Comparison of ENCODE assay signal across 8 mouse cellular contexts in genomic region chr19:6373539-6374400, GRCm38 (mm10). TPM values are rescaled to one million over a fixed set of nuclear protein-coding genes. Genes with fewer than 3 reads are reported as not detected.
DNase-seq lines count a peak whose midpoint lies in the region; ATAC-seq and TF ChIP-seq lines count a peak whose summit lies in the region.

No protein-coding gene starts in this region.

- H3K4me3 ChIP-seq in cerebellum, adult 2 months (replicated peaks; ENCODE audit: insufficient read depth, low read depth, low read length), result no peak overlapping the region
- H3K4me3 ChIP-seq in hindbrain, embryonic 14.5 days (replicated peaks; ENCODE audit: low read length), result no peak overlapping the region
- peak overlapping the region; percentile 50 for H3K4me3 ChIP-seq in megakaryocyte, embryonic 14.5 days (replicated peaks)

- 47% methylated on average over 12 of the region's 12 CpGs for WGBS in cerebellum, adult 2 months
- 68% methylated on average over 12 of the region's 12 CpGs for WGBS in hindbrain, embryonic 14.5 days

- TF ChIP-seq CTCF in cerebellum, adult 2 months (IDR thresholded peaks at IDR 0.05; ENCODE audit: borderline replicate concordance, insufficient read depth, low read depth, low read length), result peak; percentile 75

- ATAC-seq in hindbrain, embryonic 14.5 days (ENCODE audit: low FRiP score), result peak; percentile 25; the same call in 1 of the 2 replicates

- DNase-seq in NIH3T3 (ENCODE audit: low read depth), result peak; percentile 82
- DNase-seq in cerebellum, adult 2 months, result peak; percentile 74 to 82
- peak; percentile 72 to 73 for DNase-seq in frontal cortex, postnatal 25 days (ENCODE audit: low spot score in 2 of 2)
- peak; percentile 77 for DNase-seq in hindbrain, embryonic 14.5 days (ENCODE audit: low spot score)
- peak; percentile 77 to 86 for DNase-seq in left cerebral cortex, adult 18-20 months (ENCODE audit: low spot score in 2 of 2)
- peak; percentile 96 for DNase-seq in right cerebral cortex, postnatal 4 days
- no peak for DNase-seq in yolk sac, embryonic 10.5 days (ENCODE audit: low spot score)

- peaks cover 100% of the 10 kb centered on the region for H3K36me3 ChIP-seq in hindbrain, embryonic 14.5 days (replicated peaks; ENCODE audit: control insufficient read depth, insufficient read depth)
- peaks cover 100% of the 10 kb centered on the region for H3K36me3 ChIP-seq in megakaryocyte, embryonic 14.5 days (replicated peaks; ENCODE audit: low read length)

- H3K9ac ChIP-seq in hindbrain, embryonic 14.5 days, result no peak overlapping the region

- TF ChIP-seq POLR2A in cerebellum, adult 2 months (IDR thresholded peaks at IDR 0.05; ENCODE audit: borderline replicate concordance, insufficient read depth, low read length), result no peak

- no peak overlapping the region for H3K27ac ChIP-seq in cerebellum, adult 2 months (ENCODE audit: insufficient read depth, low read length)
- H3K27ac ChIP-seq in hindbrain, embryonic 14.5 days, result no peak overlapping the region

- no peaks in the 10 kb centered on the region; the same call in 1 of the 2 replicates for H3K27me3 ChIP-seq in cerebellum, adult 2 months (ENCODE audit: control insufficient read depth, insufficient read depth, low read length)
- H3K27me3 ChIP-seq in hindbrain, embryonic 14.5 days (ENCODE audit: control insufficient read depth, insufficient read depth, low read length), result no peaks in the 10 kb centered on the region
- H3K27me3 ChIP-seq in megakaryocyte, embryonic 14.5 days (replicated peaks), result no peaks in the 10 kb centered on the region

- H3K4me2 ChIP-seq in hindbrain, embryonic 14.5 days (replicated peaks), result no peak overlapping the region

- peaks cover 32% of the 10 kb centered on the region for H3K4me1 ChIP-seq in cerebellum, adult 2 months (ENCODE audit: control insufficient read depth, insufficient read depth, low read length)
- no peaks in the 10 kb centered on the region; the same call in 1 of the 2 replicates for H3K4me1 ChIP-seq in hindbrain, embryonic 14.5 days (replicated peaks; ENCODE audit: control insufficient read depth, insufficient read depth, low read length)
- H3K4me1 ChIP-seq in megakaryocyte, embryonic 14.5 days, result peaks cover 46% of the 10 kb centered on the region

- H3K9me3 ChIP-seq in hindbrain, embryonic 14.5 days (ENCODE audit: control insufficient read depth, low read length), result no peaks in the 10 kb centered on the region
- H3K9me3 ChIP-seq in megakaryocyte, embryonic 14.5 days, result no peaks in the 10 kb centered on the region

RNA-seq across cellular contexts. Expression of gene Sf1, which starts 10.3 kb away (rescaled TPM):
- polyA plus RNA-seq in cerebellum, adult 2 months (2012; rRNA removed), result 175 and 196 TPM in 2 replicates
- 103 and 112 TPM in 2 replicates for polyA plus RNA-seq in hindbrain, embryonic 14.5 days (2014; fragmentation: Nextera tagmentation; extraction: Ambion mirVana)
- 100 to 1,000 TPM; 188 to 211 TPM for total RNA-seq in left cerebral cortex, adult 18-20 months (2021)
- 1,025 and 2,643 TPM in 2 replicates for polyA plus RNA-seq in megakaryocyte, embryonic 14.5 days (2012; ENCODE audit: insufficient read depth, low replicate concordance)

RNA-seq across cellular contexts. Expression of gene Pygm, which starts 10.4 kb away (rescaled TPM):
- 90.1 and 101 TPM in 2 replicates for polyA plus RNA-seq in cerebellum, adult 2 months (2012; rRNA removed)
- polyA plus RNA-seq in hindbrain, embryonic 14.5 days (2014; fragmentation: Nextera tagmentation; extraction: Ambion mirVana), result 6.2 and 6.8 TPM in 2 replicates
- 10 to 100 TPM; 32.6 to 37.9 TPM for total RNA-seq in left cerebral cortex, adult 18-20 months (2021)
- 3.6 TPM in 1 of 2 replicates, not detected in the other for polyA plus RNA-seq in megakaryocyte, embryonic 14.5 days (2012; ENCODE audit: insufficient read depth, low replicate concordance)

RNA-seq across cellular contexts. Expression of gene Rasgrp2, which starts 25.4 kb away (rescaled TPM):
- 78.5 and 90.1 TPM in 2 replicates for polyA plus RNA-seq in cerebellum, adult 2 months (2012; rRNA removed)
- polyA plus RNA-seq in hindbrain, embryonic 14.5 days (2014; fragmentation: Nextera tagmentation; extraction: Ambion mirVana), result 89.2 and 111 TPM in 2 replicates
- total RNA-seq in left cerebral cortex, adult 18-20 months (2021), result 10 to 100 TPM; 68.2 to 84.7 TPM
- 458 and 696 TPM in 2 replicates for polyA plus RNA-seq in megakaryocyte, embryonic 14.5 days (2012; ENCODE audit: insufficient read depth, low replicate concordance)

RNA-seq across cellular contexts. Expression of gene Map4k2, which starts 32.8 kb away (rescaled TPM):
- 317 and 326 TPM in 2 replicates for polyA plus RNA-seq in cerebellum, adult 2 months (2012; rRNA removed)
- polyA plus RNA-seq in hindbrain, embryonic 14.5 days (2014; fragmentation: Nextera tagmentation; extraction: Ambion mirVana), result 12.4 and 15.4 TPM in 2 replicates
- total RNA-seq in left cerebral cortex, adult 18-20 months (2021), result 100 to 1,000 TPM in 1 of 2 experiments, 10 to 100 TPM in 1; 92.9 to 100 TPM
- 9.3 and 21.8 TPM in 2 replicates for polyA plus RNA-seq in megakaryocyte, embryonic 14.5 days (2012; ENCODE audit: insufficient read depth, low replicate concordance)

RNA-seq across cellular contexts. Expression of gene Men1, which starts 39.0 kb away (rescaled TPM):
- 84.1 and 85.5 TPM in 2 replicates for polyA plus RNA-seq in cerebellum, adult 2 months (2012; rRNA removed)
- 46.7 and 51.5 TPM in 2 replicates for polyA plus RNA-seq in hindbrain, embryonic 14.5 days (2014; fragmentation: Nextera tagmentation; extraction: Ambion mirVana)
- total RNA-seq in left cerebral cortex, adult 18-20 months (2021), result 10 to 100 TPM; 62.4 to 74.5 TPM
- 70.2 and 174 TPM in 2 replicates for polyA plus RNA-seq in megakaryocyte, embryonic 14.5 days (2012; ENCODE audit: insufficient read depth, low replicate concordance)

Comparison
In these comparisons a context has a peak if more than half of its experiments do, and no peak if none do; other contexts are left out.
1. RNA of gene Pygm, which starts 10.4 kb away (polyA plus RNA-seq): 90.1 to 101 TPM in cerebellum, adult 2 months; 6.2 to 6.8 TPM in hindbrain, embryonic 14.5 days and 3.6 TPM in megakaryocyte, embryonic 14.5 days; every median in the first group is over 10 times any median in the second.